ENCODE assay signal across 8 mouse cellular contexts in genomic region chr11:116318719-116319659, GRCm38 (mm10). TPM values are rescaled to one million over a fixed set of nuclear protein-coding genes. Genes with fewer than 3 reads are reported as not detected.
DNase-seq lines count a peak whose midpoint lies in the region; ATAC-seq and TF ChIP-seq lines count a peak whose summit lies in the region.

No protein-coding gene starts in this region.

- peak overlapping the region; percentile 100 for H3K4me2 ChIP-seq in embryonic facial prominence, embryonic 15.5 days (replicated peaks)
- peak overlapping the region; percentile 97 for H3K4me2 ChIP-seq in heart, embryonic 12.5 days
- H3K4me2 ChIP-seq in kidney, embryonic 15.5 days: peak overlapping the region; percentile 98

- WGBS in embryonic facial prominence, embryonic 15.5 days: 2% methylated on average over 41 of the region's 41 CpGs
- WGBS in heart, embryonic 12.5 days: 2% methylated on average over 41 of the region's 41 CpGs
- 3% methylated on average over 41 of the region's 41 CpGs for WGBS in kidney, embryonic 15.5 days
- 3% methylated on average over 41 of the region's 41 CpGs for WGBS in liver, adult 2 months

- H3K27me3 ChIP-seq in embryonic facial prominence, embryonic 15.5 days: no peaks in the 10 kb centered on the region
- H3K27me3 ChIP-seq in heart, embryonic 12.5 days (replicated peaks): peaks cover 20% of the 10 kb centered on the region; the same call in 1 of the 2 replicates
- H3K27me3 ChIP-seq in kidney, embryonic 15.5 days: peaks cover 10% of the 10 kb centered on the region; the same call in 1 of the 2 replicates
- H3K27me3 ChIP-seq in liver, adult 2 months (ENCODE audit: control insufficient read depth, insufficient read depth, low read length): no peaks in the 10 kb centered on the region

- peak; percentile 83 for ATAC-seq in embryonic facial prominence, embryonic 15.5 days (ENCODE audit: insufficient number of reproducible peaks, low FRiP score, low TSS enrichment, low read depth)
- ATAC-seq in heart, embryonic 12.5 days (ENCODE audit: insufficient number of reproducible peaks, low FRiP score): peak; percentile 78
- ATAC-seq in kidney, embryonic 15.5 days (replicated peaks; ENCODE audit: low FRiP score): peak; percentile 81
- ATAC-seq in monocyte, adult 5-6 weeks (replicated peaks; ENCODE audit: insufficient number of reproducible peaks, low FRiP score, low TSS enrichment, poor library complexity, severe bottlenecking): peak; percentile 89

- no peaks in the 10 kb centered on the region for H3K79me2 ChIP-seq in liver, adult 2 months (ENCODE audit: control insufficient read depth, insufficient read depth, low read length)

- no peaks in the 10 kb centered on the region for H3K36me3 ChIP-seq in embryonic facial prominence, embryonic 15.5 days
- H3K36me3 ChIP-seq in heart, embryonic 12.5 days: no peaks in the 10 kb centered on the region
- no peaks in the 10 kb centered on the region for H3K36me3 ChIP-seq in kidney, embryonic 15.5 days
- no peaks in the 10 kb centered on the region for H3K36me3 ChIP-seq in liver, adult 2 months (ENCODE audit: control insufficient read depth, insufficient read depth, low read length)

- no peaks in the 10 kb centered on the region for H3K9me3 ChIP-seq in embryonic facial prominence, embryonic 15.5 days (replicated peaks)
- no peaks in the 10 kb centered on the region for H3K9me3 ChIP-seq in heart, embryonic 12.5 days (replicated peaks)
- H3K9me3 ChIP-seq in kidney, embryonic 15.5 days (replicated peaks): no peaks in the 10 kb centered on the region

- peak overlapping the region; percentile 44 for H3K4me3 ChIP-seq in bone marrow macrophage, adult 2 months (ENCODE audit: insufficient read depth, low read length)
- peak overlapping the region; percentile 52 for H3K4me3 ChIP-seq in embryonic facial prominence, embryonic 15.5 days (replicated peaks)
- H3K4me3 ChIP-seq in heart, embryonic 12.5 days: peak overlapping the region; percentile 51
- H3K4me3 ChIP-seq in kidney, embryonic 15.5 days (replicated peaks): peak overlapping the region; percentile 50
- peak overlapping the region; percentile 50; the same call in 1 of the 2 replicates for H3K4me3 ChIP-seq in liver, adult 2 months (ENCODE audit: insufficient read depth, low read depth, low read length)

- TF ChIP-seq POLR2A in bone marrow macrophage, adult 2 months (IDR thresholded peaks at IDR 0.05; ENCODE audit: borderline replicate concordance, low read depth, low read length): no peak
- TF ChIP-seq POLR2A in liver, adult 2 months (IDR thresholded peaks at IDR 0.05; ENCODE audit: extremely low read depth, insufficient read depth, low read length): no peak

- peak overlapping the region; percentile 53 for H3K9ac ChIP-seq in embryonic facial prominence, embryonic 15.5 days
- H3K9ac ChIP-seq in heart, embryonic 12.5 days: peak overlapping the region; percentile 78
- H3K9ac ChIP-seq in kidney, embryonic 15.5 days: peak overlapping the region; percentile 68
- H3K9ac ChIP-seq in liver, adult 2 months (ENCODE audit: low read depth, low read length): peak overlapping the region; percentile 66

- peak; percentile 48; the same call in 1 of the 2 replicates for TF ChIP-seq CTCF in bone marrow macrophage, adult 2 months (IDR thresholded peaks at IDR 0.05; ENCODE audit: low read depth, low read length)
- peak; percentile 89 for TF ChIP-seq CTCF in liver, adult 2 months (IDR thresholded peaks at IDR 0.05; ENCODE audit: low read depth, low read length)

- DNase-seq in B cell, adult 2 months: peak; percentile 93 to 95
- peak; percentile 27 for DNase-seq in liver, adult 2 months (ENCODE audit: extremely low read depth, low read depth, low spot score)
- DNase-seq in spleen, postnatal 36 days (ENCODE audit: low spot score in 2 of 2): peak; percentile 76 to 78

- no peaks in the 10 kb centered on the region for H3K4me1 ChIP-seq in bone marrow macrophage, adult 2 months (ENCODE audit: control insufficient read depth, insufficient read depth, low read length)
- peaks cover 10% of the 10 kb centered on the region for H3K4me1 ChIP-seq in embryonic facial prominence, embryonic 15.5 days
- H3K4me1 ChIP-seq in heart, embryonic 12.5 days (replicated peaks): 0 out of 2 replicates have a peak, but pooled peaks cover 4% of the 10 kb centered on the region
- peaks cover 6% of the 10 kb centered on the region for H3K4me1 ChIP-seq in kidney, embryonic 15.5 days
- H3K4me1 ChIP-seq in liver, adult 2 months (ENCODE audit: control insufficient read depth, insufficient read depth, low read length): peaks cover 2% of the 10 kb centered on the region; the same call in 1 of the 2 replicates

- no peak overlapping the region for H3K27ac ChIP-seq in bone marrow macrophage, adult 2 months (ENCODE audit: insufficient read depth, low read depth, low read length)
- no peak overlapping the region for H3K27ac ChIP-seq in embryonic facial prominence, embryonic 15.5 days (replicated peaks)
- H3K27ac ChIP-seq in heart, embryonic 12.5 days (ENCODE audit: poor library complexity, severe bottlenecking): no peak overlapping the region
- no peak overlapping the region for H3K27ac ChIP-seq in kidney, embryonic 15.5 days
- no peak overlapping the region for H3K27ac ChIP-seq in liver, adult 2 months (replicated peaks; ENCODE audit: insufficient read depth, low read depth, low read length)

RNA-seq across cellular contexts. Expression of gene Exoc7, which starts 12.0 kb away (rescaled TPM):
- polyA plus RNA-seq in bone marrow macrophage, adult 2 months (2012; ENCODE audit: insufficient read depth, insufficient read length, missing spikeins): 71.8 and 88.2 TPM in 2 replicates
- 67.5 and 68.8 TPM in 2 replicates for polyA plus RNA-seq in embryonic facial prominence, embryonic 15.5 days (2015; fragmentation: Nextera tagmentation; extraction: Ambion mirVana)
- polyA plus RNA-seq in heart, embryonic 12.5 days (2016; fragmentation: Nextera tagmentation; extraction: Ambion mirVana): 47.8 and 51.3 TPM in 2 replicates
- polyA plus RNA-seq in kidney, embryonic 15.5 days (2015; fragmentation: Nextera tagmentation; extraction: Ambion mirVana): 61.8 and 64.0 TPM in 2 replicates
- total RNA-seq in liver, adult 2 months (2014; rRNA removed): 15.9 and 19.5 TPM in 2 replicates
- 18.9 and 19.5 TPM in 2 replicates for polyA plus RNA-seq in liver, adult 2 months (2012; rRNA removed)
- total RNA-seq in monocyte, adult 5-6 weeks (2017): 39.7 to 67.5 TPM (median 48.1 TPM) in 3 replicates

RNA-seq across cellular contexts. Expression of gene Foxj1, which starts 16.2 kb away (rescaled TPM):
- polyA plus RNA-seq in bone marrow macrophage, adult 2 months (2012; ENCODE audit: insufficient read depth, insufficient read length, missing spikeins): not detected in 2 replicates
- polyA plus RNA-seq in embryonic facial prominence, embryonic 15.5 days (2015; fragmentation: Nextera tagmentation; extraction: Ambion mirVana): 30.6 and 69.8 TPM in 2 replicates
- 0.15 and 0.40 TPM in 2 replicates for polyA plus RNA-seq in heart, embryonic 12.5 days (2016; fragmentation: Nextera tagmentation; extraction: Ambion mirVana)
- 2.9 TPM in 2 replicates for polyA plus RNA-seq in kidney, embryonic 15.5 days (2015; fragmentation: Nextera tagmentation; extraction: Ambion mirVana)
- total RNA-seq in liver, adult 2 months (2014; rRNA removed): 0.09 and 0.20 TPM in 2 replicates
- 0.21 and 0.26 TPM in 2 replicates for polyA plus RNA-seq in liver, adult 2 months (2012; rRNA removed)
- total RNA-seq in monocyte, adult 5-6 weeks (2017): 0.19 to 0.39 TPM in 2 of 3 replicates, not detected in the other

RNA-seq across cellular contexts. Expression of gene Galr2, which starts 38.2 kb away (rescaled TPM):
- polyA plus RNA-seq in bone marrow macrophage, adult 2 months (2012; ENCODE audit: insufficient read depth, insufficient read length, missing spikeins): 0.41 TPM in 1 of 2 replicates, not detected in the other
- 0.27 and 0.47 TPM in 2 replicates for polyA plus RNA-seq in embryonic facial prominence, embryonic 15.5 days (2015; fragmentation: Nextera tagmentation; extraction: Ambion mirVana)
- polyA plus RNA-seq in heart, embryonic 12.5 days (2016; fragmentation: Nextera tagmentation; extraction: Ambion mirVana): 0.09 TPM in 1 of 2 replicates, not detected in the other
- polyA plus RNA-seq in kidney, embryonic 15.5 days (2015; fragmentation: Nextera tagmentation; extraction: Ambion mirVana): 0.22 and 0.32 TPM in 2 replicates
- not detected in 2 replicates for total RNA-seq in liver, adult 2 months (2014; rRNA removed)
- polyA plus RNA-seq in liver, adult 2 months (2012; rRNA removed): not detected in 2 replicates
- not detected in 3 replicates for total RNA-seq in monocyte, adult 5-6 weeks (2017)

RNA-seq across cellular contexts. Expression of gene Srp68, which starts 45.0 kb away (rescaled TPM):
- 42.5 and 43.7 TPM in 2 replicates for polyA plus RNA-seq in bone marrow macrophage, adult 2 months (2012; ENCODE audit: insufficient read depth, insufficient read length, missing spikeins)
- 101 and 103 TPM in 2 replicates for polyA plus RNA-seq in embryonic facial prominence, embryonic 15.5 days (2015; fragmentation: Nextera tagmentation; extraction: Ambion mirVana)
- 73.9 and 74.8 TPM in 2 replicates for polyA plus RNA-seq in heart, embryonic 12.5 days (2016; fragmentation: Nextera tagmentation; extraction: Ambion mirVana)
- polyA plus RNA-seq in kidney, embryonic 15.5 days (2015; fragmentation: Nextera tagmentation; extraction: Ambion mirVana): 91.3 and 96.5 TPM in 2 replicates
- total RNA-seq in liver, adult 2 months (2014; rRNA removed): 19.9 and 25.2 TPM in 2 replicates
- 32.6 and 36.3 TPM in 2 replicates for polyA plus RNA-seq in liver, adult 2 months (2012; rRNA removed)
- total RNA-seq in monocyte, adult 5-6 weeks (2017): 18.0 to 34.3 TPM (median 25.7 TPM) in 3 replicates

Comparison
In these comparisons a context has a peak if more than half of its experiments do, and no peak if none do; other contexts are left out.
1. DNase-seq: peak in every context shown above with its lines; median percentile 94 in B cell, adult 2 months; 77 in spleen, postnatal 36 days; 27 in liver, adult 2 months.